Mouse (Mus musculus) bone marrow, adult 2 months (tissue): ENCODE results near the gene Tacr3. TPM values are rescaled to one million over a fixed set of nuclear protein-coding genes. Genes with fewer than 3 reads are reported as not detected.
A peak's percentile ranks its signal among the peaks of the same experiment; 100 is the strongest.

Source experiments
- H3K27ac ChIP-seq: fragments of 200-500 bp; 2 replicates; pipeline ENCODE4 v1.5.1; 2012; ENCODE audit warnings: low read depth, mild to moderate bottlenecking, control low read depth, inconsistent platforms, low read length; ENCODE audit not compliant: control insufficient read depth, poor library complexity, insufficient read depth
- H3K4me1 ChIP-seq: fragments of 200-500 bp; 2 replicates; pipeline ENCODE4 v1.6.1; 2011; ENCODE audit warnings: low read length; ENCODE audit not compliant: control insufficient read depth, insufficient read depth
- H3K4me3 ChIP-seq: fragments of 200-500 bp; replicated peaks from 2 replicates; pipeline ENCODE3; 2011; ENCODE audit warnings: mild to moderate bottlenecking, low read depth, low read length, control low read depth; ENCODE audit not compliant: control insufficient read depth
- CTCF ChIP-seq: fragments of 200-500 bp; IDR thresholded peaks from 2 replicates; pipeline ENCODE4 v1.5.1; 2011; ENCODE audit warnings: low read length, control low read depth; ENCODE audit not compliant: control insufficient read depth, insufficient read depth
- POLR2A ChIP-seq: fragments of 200-500 bp; IDR thresholded peaks from 2 replicates; pipeline ENCODE4 v1.6.1; 2011; ENCODE audit warnings: low read depth, mild to moderate bottlenecking, control low read depth, low read length, borderline replicate concordance; ENCODE audit not compliant: control insufficient read depth
- WGBS: fragments of 180-500 bp; shearing (Covaris S2); methylation state at CpG from one replicate; pipeline ENCODE4 v1.1.7; 2018; 5-methylcytosine and 5-hydroxymethylcytosine counted together
- polyA plus RNA-seq: library from polyadenylated mRNA; stranded (reverse); fragments of >200 nt; gene quantifications from 2 replicates; pipeline ENCODE4 v1.2.4, GENCODE M21; 2011; ENCODE audit warnings: low replicate concordance; ENCODE audit not compliant: missing spikeins, insufficient read depth, insufficient read length

Tacr3 gene
- not detected in 2 replicates for polyA plus RNA-seq

DNA sequence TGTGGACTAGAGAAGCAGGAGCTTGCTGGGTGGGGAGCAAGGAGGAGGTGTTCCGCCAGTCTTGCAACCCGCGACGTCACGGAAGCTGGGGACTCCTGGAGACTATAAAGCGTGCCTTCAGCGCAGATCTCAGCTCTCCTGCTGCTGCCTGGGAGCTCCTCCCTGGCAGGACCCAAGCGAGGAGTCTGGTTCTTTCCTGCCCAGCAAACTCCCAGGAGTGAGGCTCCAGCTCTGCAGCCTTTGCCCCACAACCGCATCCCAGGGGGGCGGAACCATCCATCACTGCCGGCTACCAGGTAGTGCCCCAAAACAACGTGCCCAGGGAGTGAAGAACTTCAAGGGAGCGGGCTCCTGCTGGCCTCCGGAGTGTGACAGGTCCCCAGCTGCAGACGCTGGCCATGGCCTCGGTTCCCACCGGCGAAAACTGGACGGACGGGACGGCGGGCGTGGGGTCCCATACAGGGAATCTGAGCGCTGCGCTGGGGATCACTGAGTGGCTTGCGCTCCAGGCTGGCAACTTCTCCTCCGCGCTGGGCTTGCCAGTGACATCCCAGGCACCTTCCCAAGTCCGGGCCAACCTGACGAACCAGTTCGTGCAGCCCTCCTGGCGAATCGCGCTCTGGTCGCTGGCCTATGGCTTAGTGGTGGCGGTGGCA is at the start of gene Tacr3:
Gene Tacr3, plus strand, starts transcription at position 133 of the 656 bp plus-strand sequence.
- Histone ChIP-seq H3K4me1 (no peaks in the 10 kb centered on the region), H3K27ac (no peak within 1 kb of the TSS), H3K4me3 (no peak within 1 kb of the TSS)
- WGBS, result 7% methylated on average over 36 of the region's 36 CpGs
- TF ChIP-seq CTCF, result no peak
- 0 out of 2 replicates have a peak, but pooled peaks have one; percentile 12 for TF ChIP-seq POLR2A

DNA sequence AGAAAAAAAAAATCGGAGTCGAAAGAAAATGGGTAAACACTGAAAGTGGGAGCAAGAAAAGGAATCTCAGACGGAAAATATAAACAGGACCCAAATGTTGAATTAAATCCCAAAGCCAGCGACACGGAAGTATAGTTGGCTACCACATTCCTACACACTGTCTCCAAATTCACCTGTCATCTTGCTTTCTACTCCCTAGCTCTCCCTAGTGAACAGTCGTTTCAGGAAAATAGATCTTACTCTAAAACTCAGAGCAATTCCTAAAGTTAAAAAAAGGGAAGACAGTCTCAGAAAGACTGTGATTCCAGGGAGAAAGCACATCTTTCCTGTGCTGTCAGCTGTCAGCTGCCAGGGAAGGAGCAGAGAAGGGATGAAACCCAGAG is 324 bp upstream of the Tacr3 start:
- Histone ChIP-seq H3K27ac (no peak overlapping the region), H3K4me1 (no peaks in the 10 kb centered on the region), H3K4me3 (no peak overlapping the region)
- WGBS, result 60% methylated on average over 6 of the region's 6 CpGs
- TF ChIP-seq CTCF (no peak), POLR2A (no peak)

DNA sequence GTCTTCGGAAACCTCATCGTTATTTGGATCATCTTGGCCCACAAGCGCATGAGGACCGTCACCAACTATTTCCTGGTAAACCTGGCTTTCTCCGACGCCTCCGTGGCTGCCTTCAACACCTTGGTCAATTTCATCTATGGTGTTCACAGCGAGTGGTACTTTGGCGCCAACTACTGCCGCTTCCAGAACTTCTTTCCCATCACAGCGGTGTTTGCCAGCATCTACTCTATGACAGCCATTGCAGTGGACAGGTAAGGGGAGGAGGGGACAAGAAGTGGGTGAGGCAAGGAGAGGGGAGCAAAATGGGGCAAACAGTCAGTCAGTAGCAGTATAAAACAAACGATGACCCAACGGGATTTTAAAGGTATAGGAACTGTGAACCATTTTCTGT is 719 bp downstream of the Tacr3 start:
- Histone ChIP-seq H3K4me3 (no peak overlapping the region), H3K27ac (no peak overlapping the region), H3K4me1 (no peaks in the 10 kb centered on the region; the same call in 1 of the 2 replicates)
- TF ChIP-seq CTCF (no peak), POLR2A (no peak)
- WGBS, result 16% methylated on average over 13 of the region's 13 CpGs

GRCm38 (mm10) chr3:134851342-134851741 is 22.5 kb downstream of the Tacr3 start:
- TF ChIP-seq POLR2A (no peak), CTCF (no peak)
- Histone ChIP-seq H3K27ac (no peak overlapping the region), H3K4me3 (no peak overlapping the region), H3K4me1 (no peaks in the 10 kb centered on the region)
- 74% methylated on average over 4 of the region's 4 CpGs for WGBS

DNA sequence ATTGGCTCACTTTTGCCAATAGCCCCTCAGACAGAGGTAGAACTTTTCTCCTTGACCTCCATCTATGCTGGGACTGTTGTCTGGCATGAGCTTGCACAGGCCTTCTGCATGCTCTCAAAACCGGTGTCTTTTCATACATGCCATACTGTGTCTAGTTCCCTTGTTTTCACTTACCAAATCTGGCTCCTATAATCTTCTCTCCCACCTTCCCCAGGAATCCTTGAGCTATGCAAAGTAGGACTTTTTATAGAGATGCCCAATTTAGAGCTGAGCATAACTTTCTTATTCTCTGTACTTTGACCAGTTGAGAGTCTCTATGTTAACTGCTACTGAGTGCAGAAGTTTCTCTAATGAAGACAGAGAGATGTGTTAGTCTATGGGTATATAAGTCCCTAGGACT is 48.9 kb downstream of the Tacr3 start:
- no peak overlapping the region for H3K4me3 ChIP-seq
- H3K4me1 ChIP-seq, result no peaks in the 10 kb centered on the region
- TF ChIP-seq POLR2A (no peak), CTCF (no peak)
- no peak overlapping the region for H3K27ac ChIP-seq
- WGBS, result 71% methylated on average over 1 of the region's 1 CpGs

DNA sequence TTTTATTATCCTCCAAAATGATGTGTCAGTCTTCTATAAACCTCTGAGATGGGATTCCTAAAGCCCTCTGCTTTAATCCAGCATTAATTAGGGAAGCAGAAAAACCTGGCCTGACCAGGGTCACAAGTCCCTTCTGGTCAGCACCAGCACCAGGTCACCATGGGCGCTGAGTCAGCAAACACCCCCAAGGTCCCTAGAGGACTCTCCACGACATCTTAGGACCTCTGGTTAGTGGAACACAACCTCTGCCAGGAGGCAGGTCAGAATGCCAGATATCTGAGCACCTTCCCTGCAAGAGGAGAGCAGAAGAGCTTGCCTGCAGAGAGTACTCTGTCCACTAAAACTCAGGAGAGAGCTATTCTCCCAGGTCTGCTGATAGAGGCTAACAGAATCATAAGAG is 67.0 kb downstream of the Tacr3 start:
- Histone ChIP-seq H3K4me3 (no peak overlapping the region), H3K27ac (no peak overlapping the region), H3K4me1 (no peaks in the 10 kb centered on the region)
- WGBS, result 53% methylated on average over 2 of the region's 2 CpGs
- TF ChIP-seq CTCF, result no peak
- TF ChIP-seq POLR2A, result no peak

DNA sequence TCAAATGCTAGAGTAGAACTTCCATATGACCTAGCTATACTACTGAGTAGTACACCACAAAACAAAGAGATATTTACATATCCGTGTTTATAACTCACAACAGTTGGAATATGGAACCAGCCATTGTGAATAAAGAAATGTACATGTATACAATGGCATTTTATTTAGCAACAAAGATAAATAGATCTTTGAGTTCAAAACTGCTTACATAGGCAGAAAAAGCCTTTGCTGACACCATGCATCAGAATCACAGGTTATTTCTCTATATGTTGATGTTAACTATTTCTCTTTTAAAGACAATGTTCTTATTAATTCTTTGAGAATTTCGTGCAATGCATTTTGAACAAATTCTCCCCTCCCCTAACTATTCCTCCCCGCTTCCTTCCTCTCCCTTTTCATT is 80.1 kb downstream of the Tacr3 start:
- 63% methylated on average over 3 of the region's 3 CpGs for WGBS
- no peak overlapping the region for H3K4me3 ChIP-seq
- no peak for TF ChIP-seq CTCF
- H3K27ac ChIP-seq, result no peak overlapping the region
- H3K4me1 ChIP-seq, result no peaks in the 10 kb centered on the region

DNA sequence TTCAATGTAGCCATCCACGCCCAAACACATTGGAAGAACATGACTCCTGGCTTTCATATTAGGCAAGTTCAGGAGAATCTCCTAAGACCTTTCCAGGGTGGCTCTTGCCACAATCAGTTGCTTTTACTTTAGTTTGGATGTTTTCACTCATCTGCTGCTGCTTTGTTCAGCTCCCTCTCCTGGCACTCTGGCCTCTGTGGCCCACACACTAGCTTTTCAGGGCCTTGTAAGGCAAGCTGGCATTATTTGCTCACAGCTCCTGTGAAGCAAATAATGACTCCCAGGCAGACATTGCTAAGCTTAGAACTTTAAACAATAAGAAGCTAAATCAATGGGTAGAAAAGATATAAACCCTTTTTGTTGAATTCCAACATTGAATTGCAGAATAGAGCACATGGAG is 105.9 kb downstream of the Tacr3 start:
- TF ChIP-seq CTCF, result no peak
- TF ChIP-seq POLR2A, result no peak

GRCm38 (mm10) chr3:134935461-134935860 is 106.7 kb downstream of the Tacr3 start:
- Histone ChIP-seq H3K4me3 (no peak overlapping the region), H3K27ac (no peak overlapping the region), H3K4me1 (no peaks in the 10 kb centered on the region)
- TF ChIP-seq CTCF (no peak), POLR2A (no peak)
- 84% methylated on average over 4 of the region's 4 CpGs for WGBS

More for the DNA sequence above, 105.9 kb downstream of the Tacr3 start:
- 69% methylated on average over 1 of the region's 1 CpGs for WGBS
- Histone ChIP-seq H3K4me3 (no peak overlapping the region), H3K4me1 (no peaks in the 10 kb centered on the region), H3K27ac (no peak overlapping the region)
